Mouse (Mus musculus): ENCODE data around the gene Tldc2. TPM values are rescaled to one million over a fixed set of nuclear protein-coding genes. Genes with fewer than 3 reads are reported as not detected.

Gene Tldc2
- polyA plus RNA-seq (2016; fragmentation: Nextera tagmentation; extraction: Ambion mirVana), result not detected in 2 replicates

GRCm38 (mm10) chr2:157086796-157087195 is at the start of gene Tldc2:
Gene Tldc2 (plus strand): TSS chr2:157087055.
- no peaks in the 10 kb centered on the region for H3K36me3 ChIP-seq
- H3K4me1 ChIP-seq, result peaks cover 9% of the 10 kb centered on the region
- H3K27ac ChIP-seq, result no peak within 1 kb of the TSS
- WGBS, result 87% methylated on average over 8 of the region's 8 CpGs
- no peak within 1 kb of the TSS for H3K9ac ChIP-seq
- no peak within 1 kb of the TSS for H3K4me2 ChIP-seq (replicated peaks)
- no peaks in the 10 kb centered on the region for H3K9me3 ChIP-seq
- ATAC-seq (ENCODE audit: low FRiP score, low read depth), result no peak
- no peak within 1 kb of the TSS for H3K4me3 ChIP-seq
- no peaks in the 10 kb centered on the region for H3K27me3 ChIP-seq (replicated peaks)

GRCm38 (mm10) chr2:157037303-157037702 is 49.6 kb upstream of the Tldc2 start:
- Histone ChIP-seq H3K27ac (no peak overlapping the region), H3K4me3 (no peak overlapping the region), H3K36me3 (peaks cover 86% of the 10 kb centered on the region), H3K9me3 (no peaks in the 10 kb centered on the region), H3K9ac (no peak overlapping the region), H3K4me2 (replicated peaks) (no peak overlapping the region), H3K4me1 (no peaks in the 10 kb centered on the region), H3K27me3 (replicated peaks) (no peaks in the 10 kb centered on the region)
- ATAC-seq (ENCODE audit: low FRiP score, low read depth), result no peak
- WGBS, result 48% methylated on average over 9 of the region's 9 CpGs

GRCm38 (mm10) chr2:157039900-157040648 is 46.8 kb upstream of the Tldc2 start:
- H3K27ac ChIP-seq, result no peak overlapping the region
- H3K4me3 ChIP-seq, result no peak overlapping the region
- peaks cover under 1% of the 10 kb centered on the region; the same call in 1 of the 2 replicates for H3K9me3 ChIP-seq
- H3K4me2 ChIP-seq (replicated peaks), result no peak overlapping the region
- no peak overlapping the region for H3K9ac ChIP-seq
- no peaks in the 10 kb centered on the region for H3K27me3 ChIP-seq (replicated peaks)
- no peaks in the 10 kb centered on the region for H3K4me1 ChIP-seq
- H3K36me3 ChIP-seq, result peaks cover 77% of the 10 kb centered on the region
- no peak for ATAC-seq (ENCODE audit: low FRiP score, low read depth)
- WGBS, result 90% methylated on average over 49 of the region's 50 CpGs

- H3K9me3 ChIP-seq, result peaks cover 4% of the 10 kb centered on the region; the same call in 1 of the 2 replicates
- no peak overlapping the region for H3K4me3 ChIP-seq
- H3K4me2 ChIP-seq (replicated peaks), result no peak overlapping the region
- H3K36me3 ChIP-seq, result peaks cover 77% of the 10 kb centered on the region
- ATAC-seq (ENCODE audit: low FRiP score, low read depth), result no peak
- H3K27ac ChIP-seq, result no peak overlapping the region
- no peaks in the 10 kb centered on the region for H3K4me1 ChIP-seq
- 84% methylated on average over 17 of the region's 17 CpGs for WGBS
- no peak overlapping the region for H3K9ac ChIP-seq
- H3K27me3 ChIP-seq (replicated peaks), result no peaks in the 10 kb centered on the region
These were observed 46.2 kb upstream of the Tldc2 start for GRCm38 (mm10) chr2:157040649-157041046.

GRCm38 (mm10) chr2:157041421-157041820 is 45.4 kb upstream of the Tldc2 start:
- Histone ChIP-seq H3K27me3 (replicated peaks) (no peaks in the 10 kb centered on the region), H3K4me2 (replicated peaks) (no peak overlapping the region), H3K27ac (no peak overlapping the region), H3K4me1 (no peaks in the 10 kb centered on the region), H3K9ac (no peak overlapping the region), H3K36me3 (peaks cover 79% of the 10 kb centered on the region), H3K9me3 (peaks cover 4% of the 10 kb centered on the region; the same call in 1 of the 2 replicates), H3K4me3 (no peak overlapping the region)
- WGBS, result 94% methylated on average over 7 of the region's 7 CpGs
- no peak for ATAC-seq (ENCODE audit: low FRiP score, low read depth)

- WGBS, result 92% methylated on average over 8 of the region's 8 CpGs
- no peak overlapping the region for H3K4me3 ChIP-seq
- H3K4me2 ChIP-seq (replicated peaks), result no peak overlapping the region
- no peak overlapping the region for H3K9ac ChIP-seq
- H3K27me3 ChIP-seq (replicated peaks), result no peaks in the 10 kb centered on the region
- H3K27ac ChIP-seq, result no peak overlapping the region
- H3K36me3 ChIP-seq, result peaks cover 70% of the 10 kb centered on the region
- H3K4me1 ChIP-seq, result peaks cover 2% of the 10 kb centered on the region; the same call in 1 of the 2 replicates
- ATAC-seq (ENCODE audit: low FRiP score, low read depth), result no peak
- peaks cover 4% of the 10 kb centered on the region; the same call in 1 of the 2 replicates for H3K9me3 ChIP-seq
These were observed 43.3 kb upstream of the Tldc2 start for GRCm38 (mm10) chr2:157043556-157043955.

- no peak overlapping the region for H3K9ac ChIP-seq
- H3K4me1 ChIP-seq, result peaks cover 6% of the 10 kb centered on the region; the same call in 1 of the 2 replicates
- no peaks in the 10 kb centered on the region for H3K27me3 ChIP-seq (replicated peaks)
- ATAC-seq (ENCODE audit: low FRiP score, low read depth), result no peak
- H3K4me2 ChIP-seq (replicated peaks), result no peak overlapping the region
- peaks cover 70% of the 10 kb centered on the region for H3K36me3 ChIP-seq
- no peak overlapping the region for H3K27ac ChIP-seq
- no peak overlapping the region for H3K4me3 ChIP-seq
- peaks cover 4% of the 10 kb centered on the region; the same call in 1 of the 2 replicates for H3K9me3 ChIP-seq
These were observed 42.9 kb upstream of the Tldc2 start for GRCm38 (mm10) chr2:157043987-157044386.

- no peaks in the 10 kb centered on the region for H3K27me3 ChIP-seq (replicated peaks)
- H3K4me2 ChIP-seq (replicated peaks), result no peak overlapping the region
- peaks cover 56% of the 10 kb centered on the region for H3K36me3 ChIP-seq
- H3K4me3 ChIP-seq, result no peak overlapping the region
- no peak for ATAC-seq (ENCODE audit: low FRiP score, low read depth)
- no peak overlapping the region for H3K27ac ChIP-seq
- H3K4me1 ChIP-seq, result peaks cover 24% of the 10 kb centered on the region; the same call in 1 of the 2 replicates
- 91% methylated on average over 2 of the region's 2 CpGs for WGBS
- H3K9ac ChIP-seq, result no peak overlapping the region
- H3K9me3 ChIP-seq, result peaks cover 4% of the 10 kb centered on the region; the same call in 1 of the 2 replicates
These were observed 40.9 kb upstream of the Tldc2 start for GRCm38 (mm10) chr2:157045932-157046331.

GRCm38 (mm10) chr2:157046956-157047355 is 39.9 kb upstream of the Tldc2 start:
- peaks cover 27% of the 10 kb centered on the region; the same call in 1 of the 2 replicates for H3K4me1 ChIP-seq
- H3K9ac ChIP-seq, result no peak overlapping the region
- no peak for ATAC-seq (ENCODE audit: low FRiP score, low read depth)
- peaks cover 55% of the 10 kb centered on the region for H3K36me3 ChIP-seq
- WGBS, result 94% methylated on average over 5 of the region's 5 CpGs
- peaks cover 4% of the 10 kb centered on the region; the same call in 1 of the 2 replicates for H3K9me3 ChIP-seq
- H3K4me2 ChIP-seq (replicated peaks), result no peak overlapping the region
- H3K27me3 ChIP-seq (replicated peaks), result no peaks in the 10 kb centered on the region
- H3K27ac ChIP-seq, result no peak overlapping the region
- no peak overlapping the region for H3K4me3 ChIP-seq

GRCm38 (mm10) chr2:157048395-157049181 is 38.3 kb upstream of the Tldc2 start:
- no peak overlapping the region for H3K9ac ChIP-seq
- no peak overlapping the region for H3K4me2 ChIP-seq (replicated peaks)
- peaks cover 4% of the 10 kb centered on the region; the same call in 1 of the 2 replicates for H3K9me3 ChIP-seq
- peaks cover 69% of the 10 kb centered on the region for H3K36me3 ChIP-seq
- WGBS, result 91% methylated on average over 13 of the region's 13 CpGs
- peaks cover 27% of the 10 kb centered on the region; the same call in 1 of the 2 replicates for H3K4me1 ChIP-seq
- ATAC-seq (ENCODE audit: low FRiP score, low read depth), result no peak
- no peak overlapping the region for H3K27ac ChIP-seq
- H3K4me3 ChIP-seq, result no peak overlapping the region
- H3K27me3 ChIP-seq (replicated peaks), result no peaks in the 10 kb centered on the region

- H3K4me3 ChIP-seq, result no peak overlapping the region
- peaks cover 70% of the 10 kb centered on the region for H3K36me3 ChIP-seq
- peak overlapping the region; percentile 6 for H3K4me2 ChIP-seq (replicated peaks)
- H3K9me3 ChIP-seq, result peaks cover 4% of the 10 kb centered on the region; the same call in 1 of the 2 replicates
- H3K4me1 ChIP-seq, result peaks cover 27% of the 10 kb centered on the region; the same call in 1 of the 2 replicates
- H3K9ac ChIP-seq, result 0 out of 2 replicates have a peak overlapping the region, but pooled peaks have one; percentile 38
- 46% methylated on average over 8 of the region's 8 CpGs for WGBS
- H3K27ac ChIP-seq, result peak overlapping the region; percentile 63
- H3K27me3 ChIP-seq (replicated peaks), result no peaks in the 10 kb centered on the region
- peak; percentile 90 for ATAC-seq (ENCODE audit: low FRiP score, low read depth)
These were observed 37.0 kb upstream of the Tldc2 start for GRCm38 (mm10) chr2:157049831-157050243.

GRCm38 (mm10) chr2:157052448-157052847 is 34.4 kb upstream of the Tldc2 start:
- Histone ChIP-seq H3K4me2 (replicated peaks) (no peak overlapping the region), H3K27ac (no peak overlapping the region), H3K4me3 (no peak overlapping the region), H3K36me3 (peaks cover 61% of the 10 kb centered on the region), H3K9me3 (no peaks in the 10 kb centered on the region), H3K9ac (no peak overlapping the region), H3K27me3 (replicated peaks) (no peaks in the 10 kb centered on the region), H3K4me1 (peaks cover 28% of the 10 kb centered on the region; the same call in 1 of the 2 replicates)
- 82% methylated on average over 8 of the region's 8 CpGs for WGBS
- ATAC-seq (ENCODE audit: low FRiP score, low read depth), result no peak
